Mouse (Mus musculus) heart, postnatal 0 days (tissue): ENCODE results near the gene Spns1.

ENCODE experiments used
- CTCF ChIP-seq: IDR thresholded peaks from 2 replicates; pipeline ENCODE4 v1.5.1; 2016; ENCODE audit warnings: antibody characterized with exemption, control low read depth, low read depth
- EP300 ChIP-seq: IDR thresholded peaks from 2 replicates; pipeline ENCODE4 v1.6.1; 2016; ENCODE audit warnings: antibody characterized with exemption, low read depth

- TF ChIP-seq CTCF (no peak), EP300 (no peak)
These were observed 39.8 kb upstream of the Spns1 start for GRCm38 (mm10) chr7:126417045-126417444.
